Mouse (Mus musculus) skeletal muscle tissue, adult 2 months (tissue): ENCODE results near the gene Nme9.

Experiments
- DNase-seq: peaks from one replicate; pipeline ENCODE4 v3.0.0-alpha.2; 2012; ENCODE audit warnings: low read depth, low spot score

Nme9 gene

DNA sequence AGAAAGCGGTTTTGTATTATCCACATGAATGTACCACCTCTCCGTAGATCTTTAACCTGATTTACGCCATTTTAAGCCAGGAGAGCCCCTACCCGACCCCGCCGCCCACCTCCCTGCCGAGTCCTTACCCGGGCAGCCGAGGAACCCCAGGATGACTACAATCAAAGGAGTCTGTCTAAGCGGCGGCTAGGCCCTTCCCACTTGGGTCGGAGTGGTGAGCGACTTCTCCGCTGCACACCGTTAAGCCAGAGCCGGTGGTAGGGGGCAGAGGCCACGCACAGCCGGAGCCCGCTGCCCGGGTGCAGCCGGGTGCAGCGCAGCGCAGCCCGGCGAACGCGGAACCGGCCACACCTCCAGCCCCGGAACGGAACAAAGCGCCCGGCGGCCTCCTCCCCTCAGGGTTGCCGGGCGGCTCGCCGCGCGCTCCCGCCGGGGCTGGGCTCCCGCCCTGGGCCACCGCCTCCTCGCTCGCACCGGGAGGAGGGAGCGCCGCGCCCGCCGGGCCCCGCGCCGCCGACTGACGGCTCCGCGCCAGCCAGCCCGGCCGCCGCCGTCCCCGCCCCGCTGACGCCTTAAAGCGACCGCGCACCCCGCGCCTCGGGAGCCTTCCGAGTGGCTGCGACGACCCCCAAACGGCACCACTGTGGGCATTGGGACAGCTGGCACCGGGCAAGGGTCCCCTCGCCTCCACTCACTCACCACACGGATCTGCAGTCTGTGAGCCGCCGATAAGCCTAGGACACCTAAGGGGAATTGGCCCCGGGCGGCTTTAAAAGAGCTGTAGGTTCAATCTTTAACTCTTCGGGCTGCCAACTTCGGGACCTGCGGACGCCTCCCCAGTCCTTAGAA is 14.9 kb upstream of the Nme9 start:
- DNase-seq = peak; percentile 63

DNA sequence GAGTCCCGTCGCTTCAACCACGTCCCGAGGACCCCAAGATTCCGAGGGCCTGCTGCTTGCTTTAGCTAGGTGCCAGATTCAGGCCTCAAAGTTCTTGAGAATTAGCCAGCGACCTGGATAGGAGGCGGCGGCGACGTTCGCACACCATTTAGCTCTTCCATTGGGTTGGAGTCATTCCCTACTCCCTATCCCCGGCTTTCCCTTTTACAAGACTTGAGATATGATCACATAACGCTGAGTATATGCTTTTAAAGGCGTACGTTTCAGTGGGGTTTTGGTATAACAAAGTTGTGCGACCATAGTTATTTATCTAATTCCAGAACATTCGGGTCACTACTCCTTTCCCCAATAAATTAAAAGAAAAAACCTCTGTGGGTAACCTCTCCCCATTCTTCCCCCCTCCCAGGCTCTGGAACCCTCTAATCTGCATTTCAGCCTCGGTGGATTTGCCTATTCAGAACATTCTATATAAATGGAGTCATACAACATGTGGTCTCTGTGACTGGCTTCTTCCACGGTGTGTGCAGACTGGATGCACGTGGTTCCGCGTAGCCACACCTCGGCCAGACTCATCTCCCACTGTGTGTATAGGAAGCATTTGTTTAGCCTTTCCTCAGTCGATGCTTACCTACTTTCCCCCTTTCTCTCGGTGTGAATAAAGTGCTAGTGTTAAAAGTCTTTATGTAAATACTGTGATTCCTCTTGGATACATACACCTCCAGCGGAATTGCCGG is 14.1 kb upstream of the Nme9 start, which contains the start of gene Mras:
TSS of gene Mras (minus strand) at position 351 of the 734 bp plus-strand sequence.
- DNase-seq = no peak

DNA sequence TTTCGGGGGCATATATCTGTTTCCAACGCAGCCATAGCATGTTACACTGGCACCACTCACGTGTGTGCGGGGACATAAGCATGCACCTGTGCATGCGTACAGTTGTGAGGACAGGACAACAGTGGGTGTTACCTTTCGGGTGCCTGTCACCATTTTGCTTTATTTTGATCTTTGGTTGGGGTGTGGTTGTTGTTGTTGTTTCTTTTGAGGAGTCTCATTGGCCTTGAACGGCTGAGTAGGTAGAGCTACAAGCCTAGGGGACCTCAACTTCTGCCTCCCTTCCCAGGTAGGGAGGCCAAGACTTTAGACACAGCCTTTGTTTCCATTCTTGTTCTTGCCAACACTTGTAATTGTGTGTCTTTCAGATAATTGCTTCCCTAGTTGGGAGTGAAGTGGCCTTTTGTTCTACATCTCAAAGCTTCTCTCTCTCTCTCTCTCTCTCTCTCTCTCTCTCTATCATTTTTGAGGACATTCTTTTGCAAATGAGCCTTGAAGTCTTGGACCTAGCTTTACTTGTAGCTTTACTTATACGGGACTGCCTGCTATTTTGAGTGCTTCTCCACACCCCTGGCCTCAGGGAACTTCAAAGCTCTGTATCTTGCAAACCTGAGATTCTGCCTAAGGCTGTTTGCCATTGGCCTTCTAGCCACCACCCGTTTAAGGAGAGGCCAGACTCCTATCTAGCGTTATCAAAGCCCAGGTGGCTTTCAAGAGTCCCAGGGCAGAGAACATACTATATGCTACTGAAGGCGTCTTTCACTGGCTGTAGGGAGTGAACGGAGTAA is 13.3 kb upstream of the Nme9 start:
- DNase-seq = no peak

DNA sequence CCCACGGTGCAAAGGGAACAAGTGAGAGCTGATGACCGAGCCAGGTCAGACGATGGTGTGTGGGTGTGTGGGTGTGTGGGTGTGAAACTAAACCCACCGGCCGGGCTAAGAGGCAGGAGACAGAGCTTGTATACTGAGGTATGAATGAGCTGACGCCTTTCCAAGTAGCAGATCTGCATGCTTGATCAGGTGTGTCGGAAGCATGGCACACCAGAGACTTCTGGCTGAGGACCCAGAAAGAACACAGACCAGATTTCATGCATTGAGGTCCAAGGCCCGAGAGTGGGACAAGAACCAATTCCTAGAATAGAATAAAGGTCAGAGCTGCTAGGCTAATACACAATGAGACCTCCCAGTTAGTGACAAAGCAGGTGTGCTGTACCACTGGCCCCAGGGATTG is 12.2 kb upstream of the Nme9 start:
- DNase-seq = no peak

DNA sequence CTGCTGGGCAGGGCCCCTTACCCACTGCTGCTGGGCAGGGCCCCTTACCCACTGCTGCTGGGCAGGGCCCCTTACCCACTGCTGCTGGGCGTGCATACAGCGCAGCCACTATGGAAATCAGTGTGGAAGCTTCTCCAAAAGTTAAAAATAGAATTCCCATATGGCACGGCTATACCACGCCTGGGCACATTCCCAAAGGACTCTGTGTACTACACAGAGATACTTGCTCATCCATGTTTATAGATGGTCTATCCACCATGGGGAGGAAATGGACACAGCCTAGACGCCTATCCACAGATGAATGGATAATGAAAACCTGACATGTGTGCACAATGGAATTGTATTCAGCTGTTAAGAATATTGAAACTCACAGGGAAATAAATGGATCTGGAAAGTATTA is 10.3 kb upstream of the Nme9 start:
- DNase-seq = no peak

DNA sequence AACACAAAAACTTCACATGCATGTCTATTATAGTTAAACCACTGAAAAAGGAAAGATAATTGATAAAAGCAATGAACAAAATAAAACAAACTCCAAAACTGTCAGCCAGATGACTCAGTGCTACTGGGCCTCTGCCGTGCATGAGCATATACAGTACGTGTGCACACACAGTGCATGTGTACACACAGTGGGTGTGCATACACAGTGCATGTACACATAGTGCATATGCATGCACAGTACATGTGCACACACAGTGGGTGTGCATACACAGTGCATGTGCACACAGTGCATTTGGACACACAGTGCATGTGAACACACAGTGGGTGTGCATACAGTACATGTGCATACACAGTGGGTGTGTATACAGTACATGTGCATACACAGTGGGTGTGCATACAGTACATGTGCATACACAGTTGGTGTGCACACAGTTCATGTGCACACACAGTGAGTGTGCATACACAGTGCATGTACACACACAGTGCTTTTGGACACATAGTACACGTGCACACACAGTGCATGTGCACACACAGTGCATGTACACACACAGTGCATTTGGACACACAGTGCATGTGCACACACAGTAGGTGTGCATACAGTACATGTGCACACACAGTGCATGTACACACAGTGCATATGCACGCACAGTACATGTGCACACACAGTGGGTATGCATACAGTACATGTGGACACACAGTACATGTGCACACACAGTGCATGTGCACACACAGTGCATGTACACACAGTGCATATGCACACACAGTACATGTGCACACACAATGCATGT is 9.4 kb upstream of the Nme9 start:
- DNase-seq = no peak

DNA sequence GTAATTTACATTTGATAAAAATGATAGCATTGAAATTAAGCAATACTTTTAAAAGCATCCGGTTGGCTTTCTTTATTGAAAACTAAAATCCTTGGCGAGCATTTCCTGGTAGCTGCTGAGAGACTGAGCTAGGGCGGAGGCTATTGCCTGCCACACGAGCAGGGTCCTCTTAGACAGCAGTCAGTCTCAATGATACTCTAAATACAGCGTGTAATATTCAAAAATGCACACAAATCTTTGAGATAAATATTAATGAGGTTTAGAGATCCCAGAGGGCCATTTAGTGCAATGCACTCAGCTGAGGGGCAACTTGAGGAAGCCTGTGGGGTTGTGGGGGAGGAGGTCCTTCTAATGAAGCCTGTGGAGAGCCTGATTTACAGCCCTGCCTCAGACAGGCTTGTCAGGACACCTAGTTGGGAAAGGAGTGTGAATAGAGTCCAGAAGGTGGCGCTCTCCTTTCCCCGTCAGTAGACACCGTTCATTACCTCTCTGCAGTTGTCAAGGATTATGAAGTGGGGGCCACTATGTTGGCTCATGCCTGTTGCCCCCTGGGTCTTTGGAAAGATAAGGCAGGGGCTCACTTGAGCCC is 6.6 kb upstream of the Nme9 start:
- DNase-seq = no peak

DNA sequence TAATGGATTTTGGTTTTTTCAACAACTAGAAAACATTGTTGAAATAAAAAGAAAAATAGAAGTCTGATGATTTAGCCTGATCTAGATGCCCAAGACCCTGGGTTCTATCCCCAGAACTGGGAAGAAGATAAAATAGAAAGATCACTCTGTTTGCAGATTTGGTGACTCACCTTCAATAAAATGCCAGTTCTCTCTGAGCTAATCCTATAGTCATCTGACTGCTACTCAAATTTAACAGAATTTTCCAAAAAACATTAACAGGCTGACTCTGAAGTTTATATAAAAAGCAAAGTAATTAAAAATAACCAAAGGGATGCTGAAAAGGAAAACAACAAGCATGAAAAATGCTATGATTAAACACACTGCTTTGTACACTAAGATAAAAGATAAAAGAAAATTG is 5.0 kb upstream of the Nme9 start:
- no peak for DNase-seq

DNA sequence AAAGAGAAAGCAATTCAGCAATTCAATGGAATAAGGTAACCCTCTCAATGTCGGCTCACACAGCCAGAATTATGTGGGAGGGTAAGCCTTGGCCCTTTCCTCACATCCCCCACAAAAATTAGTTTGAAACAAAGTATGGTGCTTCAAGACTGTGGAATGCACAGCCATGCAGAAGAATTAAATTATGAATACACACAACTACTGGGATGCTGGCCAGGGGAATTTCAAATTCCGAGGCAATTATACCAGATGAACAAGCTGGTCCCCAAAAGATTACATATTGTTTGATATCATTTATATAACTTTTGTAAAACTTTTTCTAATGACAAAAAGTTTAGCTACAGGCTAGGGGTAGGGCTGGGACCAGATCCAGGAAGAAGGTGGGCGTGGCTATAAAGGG is 4.0 kb upstream of the Nme9 start:
- DNase-seq = no peak

DNA sequence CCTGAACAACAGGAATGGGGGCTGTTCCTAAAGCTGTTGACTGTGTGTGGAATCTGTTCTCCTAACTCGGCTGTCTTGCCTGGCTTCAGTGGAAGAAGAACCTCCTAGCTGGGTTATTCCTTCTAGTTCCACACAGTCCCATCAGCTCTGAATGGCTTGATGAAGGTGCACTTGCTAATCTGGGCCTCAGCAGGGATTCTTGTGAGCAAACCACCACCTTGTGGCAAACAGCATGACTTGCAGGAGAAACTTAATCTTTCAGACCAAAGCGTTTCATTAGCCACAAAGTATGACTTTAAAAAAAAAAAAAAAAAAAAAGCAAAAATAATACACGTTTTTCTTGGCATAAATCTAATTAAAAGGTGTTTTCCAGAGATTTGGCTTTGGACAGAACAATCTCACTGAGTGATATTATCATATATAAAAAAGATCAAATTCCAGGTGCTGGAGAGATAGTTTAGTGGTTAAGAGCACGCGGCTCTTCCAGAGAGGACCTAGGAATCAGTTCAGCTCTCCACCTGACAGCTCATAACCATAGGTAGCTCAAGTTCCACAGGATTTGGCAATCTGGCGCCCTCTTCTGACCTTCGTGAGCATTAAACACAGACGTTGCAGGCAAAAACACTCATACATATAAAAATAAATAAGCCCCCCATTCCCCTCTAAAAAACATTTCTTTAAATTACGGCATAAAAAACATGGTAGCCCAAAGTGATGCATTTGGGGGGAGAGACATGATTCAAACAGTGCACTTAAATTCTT is 1.2 kb upstream of the Nme9 start:
- peak; percentile 31 for DNase-seq

DNA sequence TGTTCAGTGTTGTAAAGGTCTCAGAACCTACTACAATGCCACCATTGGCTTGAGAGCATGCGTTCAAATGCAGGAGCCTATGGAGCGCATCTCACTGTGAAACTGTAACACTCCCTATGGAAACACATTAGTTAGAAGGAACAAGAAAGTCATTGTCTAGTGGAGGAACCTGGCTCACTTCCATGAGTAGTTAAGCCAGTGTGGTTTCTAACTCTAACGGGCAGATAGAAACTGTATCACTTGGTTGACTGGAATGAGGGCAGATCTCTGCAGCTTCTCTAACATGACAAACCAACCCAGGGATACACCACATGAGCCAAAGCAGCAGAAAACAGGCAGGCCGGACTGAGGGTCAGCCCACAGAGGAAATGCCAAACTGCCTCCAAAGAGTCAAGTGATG is 2.9 kb downstream of the Nme9 start:
- DNase-seq = no peak

DNA sequence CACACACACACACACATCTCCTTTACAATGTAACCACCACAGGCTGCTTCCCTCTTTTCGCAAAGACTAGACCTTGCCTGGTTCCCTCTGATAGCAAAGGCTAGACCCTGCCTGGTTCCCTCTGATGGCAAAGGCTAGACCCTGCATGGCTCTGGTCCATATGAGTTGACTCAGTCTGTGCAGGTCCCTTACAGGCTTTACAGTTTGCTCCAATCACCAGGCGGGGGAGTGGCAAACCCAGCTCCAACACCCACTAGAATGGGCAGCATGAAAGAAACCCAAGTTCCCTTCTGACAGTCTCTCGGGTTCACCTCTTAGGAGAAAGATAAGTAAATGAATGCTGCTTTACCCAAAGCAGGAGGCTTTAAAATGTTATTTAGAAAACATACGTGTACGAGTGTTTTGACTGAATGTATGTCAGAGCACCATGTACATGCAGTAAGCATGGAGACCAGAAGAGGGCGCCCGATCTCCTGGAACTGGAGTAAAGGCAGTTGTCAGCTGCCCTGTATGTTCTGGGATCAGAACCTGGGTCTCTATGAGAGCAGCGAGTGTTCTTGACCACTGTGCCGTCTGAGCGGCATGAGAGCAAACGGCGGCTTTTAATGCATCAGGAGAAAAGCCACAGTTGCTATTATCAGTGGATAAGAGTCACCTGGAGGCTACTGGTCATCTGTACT is 7.4 kb downstream of the Nme9 start:
- DNase-seq = no peak

DNA sequence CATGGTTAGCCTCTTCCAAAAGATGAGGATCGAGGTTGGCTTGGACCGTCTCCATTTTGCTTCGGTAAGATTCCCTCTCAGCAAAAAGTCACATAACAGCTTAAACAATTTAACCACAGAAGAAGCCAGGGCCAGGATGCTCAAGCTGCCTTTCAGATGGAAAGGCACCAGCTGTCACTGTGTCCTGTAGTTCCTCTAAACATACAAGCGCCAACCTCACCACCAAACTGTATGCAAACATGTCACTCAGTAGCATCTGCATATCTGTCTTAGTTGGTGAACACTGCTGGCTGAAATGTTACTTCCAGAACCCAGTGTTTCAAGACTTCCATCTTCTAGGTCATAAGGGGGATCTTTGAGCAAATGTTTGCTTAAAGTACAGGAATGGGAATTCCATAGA is 8.5 kb downstream of the Nme9 start:
- DNase-seq = no peak

DNA sequence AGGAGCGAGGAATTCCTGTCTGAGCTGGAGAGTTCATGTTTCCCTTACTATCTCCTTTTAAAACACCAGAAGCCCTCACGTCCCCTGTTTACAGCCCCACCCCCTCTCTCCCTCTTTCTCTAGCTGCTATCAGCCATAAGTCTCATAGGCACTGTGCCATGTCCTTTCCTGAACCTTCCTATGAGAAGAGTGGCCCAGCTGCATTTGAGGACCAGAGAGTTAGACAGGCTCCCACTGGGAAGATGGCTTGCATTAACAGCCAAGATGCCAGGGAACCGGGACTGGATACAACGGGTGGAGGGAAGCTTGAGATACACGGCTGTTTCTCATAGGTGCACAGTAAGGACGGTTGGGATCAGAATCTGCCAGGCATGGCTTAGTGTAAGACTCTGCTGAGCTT is 13.6 kb downstream of the Nme9 start:
- no peak for DNase-seq

DNA sequence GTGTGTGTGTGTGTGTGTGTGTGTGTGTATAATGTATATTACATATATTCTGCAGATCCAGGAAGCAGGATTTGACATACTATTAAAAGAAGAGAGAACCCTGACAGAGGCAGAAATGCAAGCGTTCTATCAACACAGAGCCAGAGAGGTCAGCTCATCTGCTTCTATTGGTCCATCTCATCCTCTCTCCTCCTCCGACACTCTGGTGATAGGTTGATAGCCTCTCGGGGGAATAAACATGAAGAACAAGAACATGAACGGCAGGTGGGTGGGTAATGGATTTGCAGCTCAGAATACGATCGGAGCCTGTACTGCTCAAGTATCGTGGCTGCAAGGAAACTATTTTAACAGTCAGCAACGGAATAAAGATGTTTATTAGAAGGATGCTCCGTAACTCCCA is 17.3 kb downstream of the Nme9 start:
- DNase-seq = no peak

DNA sequence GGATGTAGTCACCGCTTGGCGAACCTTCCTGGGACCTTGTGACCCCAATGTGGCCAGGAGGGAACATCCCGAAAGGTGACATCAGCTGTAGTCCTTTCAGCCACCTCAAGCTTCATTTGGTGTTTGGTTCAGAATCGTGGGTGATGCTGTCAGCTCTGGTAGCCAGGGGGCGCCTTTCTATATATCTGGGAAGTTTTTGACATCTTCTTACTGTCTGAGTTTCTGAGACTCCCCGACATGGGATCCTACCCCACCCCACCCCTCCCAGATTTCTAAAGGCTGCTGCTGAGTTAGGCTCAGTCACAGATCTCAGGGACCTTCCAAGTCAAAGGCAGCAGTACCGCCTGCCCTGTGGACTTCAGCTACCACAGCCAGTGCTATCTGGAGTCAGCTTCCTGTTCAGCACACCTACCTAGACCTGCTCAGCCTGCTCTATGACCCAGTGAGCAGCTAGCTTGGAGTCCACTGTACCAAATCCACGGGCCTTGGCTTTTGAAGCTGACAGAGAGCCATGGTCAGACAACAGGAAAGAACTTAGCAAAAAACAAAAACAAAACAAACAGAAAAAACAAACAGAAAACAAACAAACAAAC is 18.5 kb downstream of the Nme9 start:
- DNase-seq = no peak

DNA sequence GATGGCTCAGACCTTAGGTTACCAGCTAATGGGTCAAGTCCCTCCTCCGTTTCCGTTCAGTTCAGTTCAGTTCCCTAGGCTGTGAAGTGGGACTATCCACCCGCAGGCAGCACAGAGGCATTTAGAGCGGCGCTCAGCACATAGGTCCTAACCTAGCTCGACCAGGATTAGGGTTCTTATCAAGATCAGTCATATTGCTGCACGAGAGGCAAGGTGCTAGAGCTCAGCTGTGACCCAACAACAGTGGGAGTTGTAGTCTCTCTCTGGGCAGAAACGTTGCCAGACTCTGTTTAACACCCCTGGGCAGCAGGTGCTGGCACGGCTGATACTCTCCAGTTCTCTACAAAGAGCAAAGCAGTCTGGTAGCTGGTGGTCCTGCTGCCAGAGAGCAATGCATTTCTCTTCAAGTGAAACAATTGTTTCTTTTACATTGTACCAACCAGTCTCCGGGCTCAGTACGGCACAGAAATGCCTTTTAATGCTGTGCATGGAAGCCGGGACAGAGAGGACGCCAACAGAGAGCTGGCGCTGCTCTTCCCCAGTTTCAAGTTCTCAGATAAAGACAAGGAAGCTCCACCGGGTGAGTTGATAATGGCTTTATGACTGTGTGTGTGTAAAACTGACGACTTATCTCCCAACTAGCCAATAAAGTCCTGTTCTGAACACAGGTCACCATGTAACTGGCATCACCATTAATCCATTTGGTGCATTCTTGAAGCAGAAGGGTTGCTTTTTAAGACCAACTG is 19.2 kb downstream of the Nme9 start:
- DNase-seq = no peak

DNA sequence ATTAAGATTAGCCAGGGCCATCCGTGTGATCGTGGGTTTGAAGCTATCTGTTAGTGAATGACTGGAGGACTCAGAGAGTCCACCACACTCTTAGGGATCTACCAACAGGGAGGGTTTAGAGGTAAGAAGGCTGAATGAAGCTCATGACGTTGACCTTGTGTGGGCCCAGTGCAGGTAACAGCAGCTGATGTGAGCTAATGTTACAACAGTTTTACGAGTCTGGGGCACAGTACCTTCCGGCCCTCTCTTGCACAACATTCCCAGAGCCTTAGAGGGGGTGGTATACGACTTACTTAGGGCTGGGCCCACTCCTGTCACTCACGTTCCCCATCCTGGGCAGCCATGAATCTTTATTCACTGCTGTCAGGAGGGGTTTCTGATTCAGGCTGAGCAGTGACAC is 20.1 kb downstream of the Nme9 start:
- no peak for DNase-seq
